Mouse (Mus musculus): ENCODE measurements at regions not wholly inside any gene's neighbourhood (a gene's known extent, or its start where the extent isn't known, plus 50 kb on each side); places are given as distances from the start of the nearest gene placed in this dataset.

- WGBS (ENCODE audit: insufficient replicate concordance): 50% methylated on average over 7 of the region's 7 CpGs
- no peaks in the 10 kb centered on the region for H3K4me1 ChIP-seq (ENCODE audit: control insufficient read depth, low read depth, low read length)
- no peak overlapping the region for H3K4me2 ChIP-seq (ENCODE audit: low read depth, low read length)
- no peaks in the 10 kb centered on the region for H3K36me3 ChIP-seq (ENCODE audit: control insufficient read depth, insufficient read depth)
- H3K4me3 ChIP-seq (ENCODE audit: low read depth, low read length): no peak overlapping the region
- H3K9me3 ChIP-seq (replicated peaks; ENCODE audit: control insufficient read depth, low read length): no peaks in the 10 kb centered on the region
- H3K27me3 ChIP-seq (ENCODE audit: control insufficient read depth, insufficient read depth, low read depth, low read length): no peaks in the 10 kb centered on the region
- no peak for ATAC-seq (ENCODE audit: low read depth)
- H3K27ac ChIP-seq (ENCODE audit: low read length): no peak overlapping the region
- no peak overlapping the region for H3K9ac ChIP-seq (ENCODE audit: low read depth, low read length)
Observed at GRCm38 (mm10) chr13:71665221-71665916, 298.2 kb downstream of the Irx1 start.

- no peak overlapping the region for H3K4me2 ChIP-seq (ENCODE audit: low read depth, low read length)
- 47% methylated on average over 2 of the region's 2 CpGs for WGBS (ENCODE audit: insufficient replicate concordance)
- no peak overlapping the region for H3K9ac ChIP-seq (ENCODE audit: low read depth, low read length)
- H3K27me3 ChIP-seq (ENCODE audit: control insufficient read depth, insufficient read depth, low read depth, low read length): no peaks in the 10 kb centered on the region
- no peak overlapping the region for H3K4me3 ChIP-seq (ENCODE audit: low read depth, low read length)
- no peaks in the 10 kb centered on the region for H3K36me3 ChIP-seq (ENCODE audit: control insufficient read depth, insufficient read depth)
- no peak overlapping the region for H3K27ac ChIP-seq (ENCODE audit: low read length)
- no peaks in the 10 kb centered on the region for H3K9me3 ChIP-seq (replicated peaks; ENCODE audit: control insufficient read depth, low read length)
- no peak for ATAC-seq (ENCODE audit: low read depth)
- H3K4me1 ChIP-seq (ENCODE audit: control insufficient read depth, low read depth, low read length): no peaks in the 10 kb centered on the region
Observed at GRCm38 (mm10) chr13:71657898-71658297, 305.6 kb downstream of the Irx1 start.

GRCm38 (mm10) chr13:71653939-71654467 lies 309.5 kb downstream of the Irx1 start:
- no peak for ATAC-seq (ENCODE audit: low read depth)
- H3K4me3 ChIP-seq (ENCODE audit: low read depth, low read length): no peak overlapping the region
- no peak overlapping the region for H3K27ac ChIP-seq (ENCODE audit: low read length)
- no peaks in the 10 kb centered on the region for H3K9me3 ChIP-seq (replicated peaks; ENCODE audit: control insufficient read depth, low read length)
- WGBS (ENCODE audit: insufficient replicate concordance): 49% methylated on average over 6 of the region's 6 CpGs
- no peaks in the 10 kb centered on the region for H3K36me3 ChIP-seq (ENCODE audit: control insufficient read depth, insufficient read depth)
- no peaks in the 10 kb centered on the region for H3K4me1 ChIP-seq (ENCODE audit: control insufficient read depth, low read depth, low read length)
- H3K9ac ChIP-seq (ENCODE audit: low read depth, low read length): no peak overlapping the region
- H3K4me2 ChIP-seq (ENCODE audit: low read depth, low read length): no peak overlapping the region
- no peaks in the 10 kb centered on the region for H3K27me3 ChIP-seq (ENCODE audit: control insufficient read depth, insufficient read depth, low read depth, low read length)

GRCm38 (mm10) chr13:71653212-71653938 lies 310.1 kb downstream of the Irx1 start:
- H3K9me3 ChIP-seq (replicated peaks; ENCODE audit: control insufficient read depth, low read length): no peaks in the 10 kb centered on the region
- no peaks in the 10 kb centered on the region for H3K36me3 ChIP-seq (ENCODE audit: control insufficient read depth, insufficient read depth)
- 49% methylated on average over 8 of the region's 8 CpGs for WGBS (ENCODE audit: insufficient replicate concordance)
- no peak overlapping the region for H3K4me3 ChIP-seq (ENCODE audit: low read depth, low read length)
- H3K27me3 ChIP-seq (ENCODE audit: control insufficient read depth, insufficient read depth, low read depth, low read length): no peaks in the 10 kb centered on the region
- H3K4me1 ChIP-seq (ENCODE audit: control insufficient read depth, low read depth, low read length): no peaks in the 10 kb centered on the region
- no peak overlapping the region for H3K9ac ChIP-seq (ENCODE audit: low read depth, low read length)
- ATAC-seq (ENCODE audit: low read depth): no peak
- no peak overlapping the region for H3K4me2 ChIP-seq (ENCODE audit: low read depth, low read length)
- H3K27ac ChIP-seq (ENCODE audit: low read length): no peak overlapping the region

DNA sequence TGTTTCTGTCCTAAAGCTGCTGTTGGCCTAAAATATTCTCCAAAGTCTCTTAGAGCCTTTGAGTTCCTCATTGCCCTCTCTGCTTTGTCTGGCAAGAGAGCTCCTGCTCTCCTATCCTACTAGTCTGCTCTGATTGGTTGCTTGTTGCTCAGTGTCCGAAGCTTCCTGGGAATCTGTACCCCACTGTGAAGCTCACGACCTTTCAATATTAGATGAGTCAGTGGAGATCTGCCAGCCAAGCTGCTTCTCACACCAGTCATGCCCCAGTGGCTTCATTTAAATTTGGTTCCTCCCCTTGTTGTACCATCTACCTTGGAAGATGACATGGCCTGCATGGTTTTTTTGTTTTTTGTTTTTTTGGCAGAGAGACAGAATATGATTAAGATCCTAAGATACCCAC lies 313.6 kb downstream of the Irx1 start:
- ATAC-seq (ENCODE audit: low read depth): no peak
- Histone ChIP-seq H3K27me3 (ENCODE audit: control insufficient read depth, insufficient read depth, low read depth, low read length) (no peaks in the 10 kb centered on the region), H3K4me3 (ENCODE audit: low read depth, low read length) (no peak overlapping the region), H3K27ac (ENCODE audit: low read length) (no peak overlapping the region), H3K4me2 (ENCODE audit: low read depth, low read length) (no peak overlapping the region), H3K9me3 (replicated peaks; ENCODE audit: control insufficient read depth, low read length) (no peaks in the 10 kb centered on the region), H3K4me1 (ENCODE audit: control insufficient read depth, low read depth, low read length) (no peaks in the 10 kb centered on the region), H3K36me3 (ENCODE audit: control insufficient read depth, insufficient read depth) (no peaks in the 10 kb centered on the region), H3K9ac (ENCODE audit: low read depth, low read length) (no peak overlapping the region)
- 21% methylated on average over 2 of the region's 2 CpGs for WGBS (ENCODE audit: insufficient replicate concordance)

DNA sequence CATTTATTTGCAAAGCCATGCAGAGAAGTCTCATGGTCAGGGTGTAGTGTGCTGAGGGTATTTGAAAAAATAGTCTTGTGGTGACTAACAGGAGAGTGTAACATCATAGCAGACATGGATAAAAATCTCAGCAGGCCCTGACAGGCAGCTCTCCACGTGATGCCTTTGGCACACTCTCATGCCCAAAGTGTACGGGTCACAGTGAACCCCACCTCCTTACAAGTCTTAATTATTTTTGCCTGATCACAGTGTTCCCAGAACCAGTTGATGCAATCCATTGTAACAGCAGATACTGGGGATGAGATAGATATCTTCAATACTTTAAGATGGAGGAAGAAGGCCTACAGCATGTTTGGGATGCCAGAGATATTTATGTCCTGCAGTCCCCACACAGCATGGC lies 314.5 kb downstream of the Irx1 start:
- no peaks in the 10 kb centered on the region for H3K36me3 ChIP-seq (ENCODE audit: control insufficient read depth, insufficient read depth)
- H3K4me2 ChIP-seq (ENCODE audit: low read depth, low read length): no peak overlapping the region
- no peak overlapping the region for H3K27ac ChIP-seq (ENCODE audit: low read length)
- WGBS (ENCODE audit: insufficient replicate concordance): 48% methylated on average over 2 of the region's 2 CpGs
- H3K27me3 ChIP-seq (ENCODE audit: control insufficient read depth, insufficient read depth, low read depth, low read length): no peaks in the 10 kb centered on the region
- no peaks in the 10 kb centered on the region for H3K9me3 ChIP-seq (replicated peaks; ENCODE audit: control insufficient read depth, low read length)
- H3K4me1 ChIP-seq (ENCODE audit: control insufficient read depth, low read depth, low read length): no peaks in the 10 kb centered on the region
- ATAC-seq (ENCODE audit: low read depth): no peak
- no peak overlapping the region for H3K9ac ChIP-seq (ENCODE audit: low read depth, low read length)
- no peak overlapping the region for H3K4me3 ChIP-seq (ENCODE audit: low read depth, low read length)

GRCm38 (mm10) chr13:71631447-71631846 lies 332.1 kb downstream of the Irx1 start:
- ATAC-seq (ENCODE audit: low read depth): no peak
- 43% methylated on average over 2 of the region's 2 CpGs for WGBS (ENCODE audit: insufficient replicate concordance)
- H3K4me2 ChIP-seq (ENCODE audit: low read depth, low read length): no peak overlapping the region
- H3K9me3 ChIP-seq (replicated peaks; ENCODE audit: control insufficient read depth, low read length): no peaks in the 10 kb centered on the region
- H3K9ac ChIP-seq (ENCODE audit: low read depth, low read length): no peak overlapping the region
- H3K27ac ChIP-seq (ENCODE audit: low read length): no peak overlapping the region
- no peaks in the 10 kb centered on the region for H3K36me3 ChIP-seq (ENCODE audit: control insufficient read depth, insufficient read depth)
- no peaks in the 10 kb centered on the region for H3K4me1 ChIP-seq (ENCODE audit: control insufficient read depth, low read depth, low read length)
- no peak overlapping the region for H3K4me3 ChIP-seq (ENCODE audit: low read depth, low read length)
- no peaks in the 10 kb centered on the region for H3K27me3 ChIP-seq (ENCODE audit: control insufficient read depth, insufficient read depth, low read depth, low read length)

GRCm38 (mm10) chr13:71617198-71617597 lies 346.3 kb downstream of the Irx1 start:
- Histone ChIP-seq H3K27me3 (ENCODE audit: control insufficient read depth, insufficient read depth, low read depth, low read length) (no peaks in the 10 kb centered on the region), H3K9ac (ENCODE audit: low read depth, low read length) (no peak overlapping the region), H3K36me3 (ENCODE audit: control insufficient read depth, insufficient read depth) (no peaks in the 10 kb centered on the region), H3K9me3 (replicated peaks; ENCODE audit: control insufficient read depth, low read length) (no peaks in the 10 kb centered on the region), H3K27ac (ENCODE audit: low read length) (no peak overlapping the region), H3K4me2 (ENCODE audit: low read depth, low read length) (no peak overlapping the region), H3K4me3 (ENCODE audit: low read depth, low read length) (no peak overlapping the region), H3K4me1 (ENCODE audit: control insufficient read depth, low read depth, low read length) (no peaks in the 10 kb centered on the region)
- no peak for ATAC-seq (ENCODE audit: low read depth)
- WGBS (ENCODE audit: insufficient replicate concordance): 38% methylated on average over 2 of the region's 2 CpGs
